Mouse (Mus musculus): Measurements from ENCODE around the gene Nicn1.

DNA sequence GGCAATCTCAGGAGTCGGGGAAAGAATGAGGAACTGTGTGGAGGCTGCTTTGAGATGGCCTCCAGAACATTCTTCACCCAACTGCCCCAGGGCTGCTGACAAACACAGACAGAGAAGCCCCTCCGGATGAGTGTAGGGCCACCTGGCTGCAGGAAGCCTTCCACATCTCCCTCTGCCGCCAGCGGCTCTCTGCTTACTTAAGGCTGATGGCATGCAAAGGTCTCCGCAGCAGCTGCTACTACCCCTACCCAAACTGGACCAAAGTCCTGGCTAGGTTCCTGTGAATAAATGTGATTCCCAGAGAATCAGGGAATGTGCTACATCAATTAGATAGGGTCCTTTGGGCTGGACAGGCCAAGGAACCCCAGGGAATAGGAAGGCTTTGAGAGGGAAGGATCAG lies 17.5 kb upstream of the Nicn1 start:
- TF ChIP-seq CTCF (IDR thresholded peaks at IDR 0.05; ENCODE audit: low read depth) (no peak), EP300 (IDR thresholded peaks at IDR 0.05; ENCODE audit: low read depth) (no peak)
